Mouse (Mus musculus): ENCODE measurements around the gene Emg1. TPM values are rescaled to one million over a fixed set of nuclear protein-coding genes. Genes with fewer than 3 reads are reported as not detected.
"Not testable (repeated sequence)": the region's sequence is repeated elsewhere in the genome, so short reads cannot be mapped to it uniquely, and the experiment has no call there.

The Emg1 gene
- polyA plus RNA-seq, 1 experiment from 2014 or later = 175 TPM

- no peaks in the 10 kb centered on the region for H3K27me3 ChIP-seq (replicated peaks; ENCODE audit: control insufficient read depth, insufficient read depth, low read length)
- H3K4me2 ChIP-seq (ENCODE audit: low read depth, low read length) = no peak overlapping the region
- DNase-seq (ENCODE audit: low spot score) = peak; percentile 77
- 78% methylated on average over 14 of the region's 14 CpGs for WGBS
- H3K36me3 ChIP-seq (ENCODE audit: control insufficient read depth, insufficient read depth, low read length) = no peaks in the 10 kb centered on the region
- ATAC-seq (ENCODE audit: low read depth) = peak; percentile 55
- H3K27ac ChIP-seq (replicated peaks; ENCODE audit: low read depth, low read length) = no peak overlapping the region; the same call in 1 of the 2 replicates
- no peak overlapping the region for H3K9ac ChIP-seq (ENCODE audit: low read depth, low read length)
- H3K9me3 ChIP-seq (ENCODE audit: control insufficient read depth, low read length) = no peaks in the 10 kb centered on the region
- H3K4me1 ChIP-seq (ENCODE audit: control insufficient read depth, insufficient read depth, low read length) = no peaks in the 10 kb centered on the region
- no peak overlapping the region for H3K4me3 ChIP-seq (ENCODE audit: low read depth, low read length)
These were observed 28.2 kb downstream of the Emg1 start for GRCm38 (mm10) chr6:124683591-124684417.

- not testable (repeated sequence) for H3K9ac ChIP-seq (ENCODE audit: low read depth, low read length); H3K4me2 ChIP-seq (ENCODE audit: low read depth, low read length); H3K27me3 ChIP-seq (replicated peaks; ENCODE audit: control insufficient read depth, insufficient read depth, low read length); DNase-seq (ENCODE audit: low spot score); H3K9me3 ChIP-seq (ENCODE audit: control insufficient read depth, low read length); H3K4me3 ChIP-seq (ENCODE audit: low read depth, low read length); H3K27ac ChIP-seq (replicated peaks; ENCODE audit: low read depth, low read length); ATAC-seq (ENCODE audit: low read depth); H3K4me1 ChIP-seq (ENCODE audit: control insufficient read depth, insufficient read depth, low read length); H3K36me3 ChIP-seq (ENCODE audit: control insufficient read depth, insufficient read depth, low read length)
- WGBS = 62% methylated on average over 6 of the region's 6 CpGs
These were observed 29.7 kb downstream of the Emg1 start for GRCm38 (mm10) chr6:124682291-124682690.

- Histone ChIP-seq H3K27me3 (replicated peaks; ENCODE audit: control insufficient read depth, insufficient read depth, low read length) (no peaks in the 10 kb centered on the region), H3K4me2 (ENCODE audit: low read depth, low read length) (no peak overlapping the region), H3K4me1 (ENCODE audit: control insufficient read depth, insufficient read depth, low read length) (no peaks in the 10 kb centered on the region), H3K36me3 (ENCODE audit: control insufficient read depth, insufficient read depth, low read length) (0 out of 2 replicates have a peak, but pooled peaks cover under 1% of the 10 kb centered on the region), H3K27ac (replicated peaks; ENCODE audit: low read depth, low read length) (no peak overlapping the region), H3K9ac (ENCODE audit: low read depth, low read length) (no peak overlapping the region), H3K4me3 (ENCODE audit: low read depth, low read length) (no peak overlapping the region), H3K9me3 (ENCODE audit: control insufficient read depth, low read length) (no peaks in the 10 kb centered on the region)
- WGBS = 91% methylated on average over 3 of the region's 3 CpGs
- no peak for DNase-seq (ENCODE audit: low spot score)
- no peak for ATAC-seq (ENCODE audit: low read depth)
These were observed 32.5 kb downstream of the Emg1 start for GRCm38 (mm10) chr6:124679486-124679885.

GRCm38 (mm10) chr6:124678769-124679168 is 33.2 kb downstream of the Emg1 start:
- Histone ChIP-seq H3K4me1 (ENCODE audit: control insufficient read depth, insufficient read depth, low read length) (no peaks in the 10 kb centered on the region), H3K4me3 (ENCODE audit: low read depth, low read length) (no peak overlapping the region), H3K4me2 (ENCODE audit: low read depth, low read length) (no peak overlapping the region), H3K9ac (ENCODE audit: low read depth, low read length) (no peak overlapping the region), H3K36me3 (ENCODE audit: control insufficient read depth, insufficient read depth, low read length) (0 out of 2 replicates have a peak, but pooled peaks cover 4% of the 10 kb centered on the region), H3K9me3 (ENCODE audit: control insufficient read depth, low read length) (no peaks in the 10 kb centered on the region), H3K27ac (replicated peaks; ENCODE audit: low read depth, low read length) (no peak overlapping the region), H3K27me3 (replicated peaks; ENCODE audit: control insufficient read depth, insufficient read depth, low read length) (no peaks in the 10 kb centered on the region)
- DNase-seq (ENCODE audit: low spot score) (no peak), ATAC-seq (ENCODE audit: low read depth) (no peak)
- WGBS = 94% methylated on average over 7 of the region's 7 CpGs

- Histone ChIP-seq H3K9me3 (ENCODE audit: control insufficient read depth, low read length) (no peaks in the 10 kb centered on the region), H3K27me3 (replicated peaks; ENCODE audit: control insufficient read depth, insufficient read depth, low read length) (no peaks in the 10 kb centered on the region), H3K4me3 (ENCODE audit: low read depth, low read length) (no peak overlapping the region), H3K36me3 (ENCODE audit: control insufficient read depth, insufficient read depth, low read length) (0 out of 2 replicates have a peak, but pooled peaks cover 4% of the 10 kb centered on the region), H3K27ac (replicated peaks; ENCODE audit: low read depth, low read length) (no peak overlapping the region), H3K4me1 (ENCODE audit: control insufficient read depth, insufficient read depth, low read length) (peaks cover 5% of the 10 kb centered on the region; the same call in 1 of the 2 replicates), H3K9ac (ENCODE audit: low read depth, low read length) (no peak overlapping the region), H3K4me2 (ENCODE audit: low read depth, low read length) (no peak overlapping the region)
- 79% methylated on average over 6 of the region's 6 CpGs for WGBS
- ATAC-seq (ENCODE audit: low read depth) (no peak), DNase-seq (ENCODE audit: low spot score) (no peak)
These were observed 35.8 kb downstream of the Emg1 start for GRCm38 (mm10) chr6:124676171-124676570.

- 92% methylated on average over 7 of the region's 7 CpGs for WGBS
- no peak for ATAC-seq (ENCODE audit: low read depth)
These were observed 37.4 kb downstream of the Emg1 start for GRCm38 (mm10) chr6:124674591-124674990.

GRCm38 (mm10) chr6:124673619-124674018 is 38.4 kb downstream of the Emg1 start:
- Histone ChIP-seq H3K27me3 (replicated peaks; ENCODE audit: control insufficient read depth, insufficient read depth, low read length) (no peaks in the 10 kb centered on the region), H3K9ac (ENCODE audit: low read depth, low read length) (no peak overlapping the region), H3K36me3 (ENCODE audit: control insufficient read depth, insufficient read depth, low read length) (0 out of 2 replicates have a peak, but pooled peaks cover 4% of the 10 kb centered on the region), H3K9me3 (ENCODE audit: control insufficient read depth, low read length) (no peaks in the 10 kb centered on the region), H3K4me2 (ENCODE audit: low read depth, low read length) (no peak overlapping the region), H3K4me1 (ENCODE audit: control insufficient read depth, insufficient read depth, low read length) (peaks cover 5% of the 10 kb centered on the region; the same call in 1 of the 2 replicates), H3K4me3 (ENCODE audit: low read depth, low read length) (no peak overlapping the region), H3K27ac (replicated peaks; ENCODE audit: low read depth, low read length) (no peak overlapping the region; the same call in 1 of the 2 replicates)
- DNase-seq (ENCODE audit: low spot score) = no peak
- 82% methylated on average over 9 of the region's 9 CpGs for WGBS
- no peak for ATAC-seq (ENCODE audit: low read depth)

More at GRCm38 (mm10) chr6:124674591-124674990, 37.4 kb downstream of the Emg1 start:
- H3K4me3 ChIP-seq (ENCODE audit: low read depth, low read length) = no peak overlapping the region
- no peak overlapping the region for H3K9ac ChIP-seq (ENCODE audit: low read depth, low read length)
- H3K4me1 ChIP-seq (ENCODE audit: control insufficient read depth, insufficient read depth, low read length) = peaks cover 5% of the 10 kb centered on the region; the same call in 1 of the 2 replicates
- H3K4me2 ChIP-seq (ENCODE audit: low read depth, low read length) = no peak overlapping the region
- no peaks in the 10 kb centered on the region for H3K27me3 ChIP-seq (replicated peaks; ENCODE audit: control insufficient read depth, insufficient read depth, low read length)
- no peak overlapping the region for H3K27ac ChIP-seq (replicated peaks; ENCODE audit: low read depth, low read length)
- DNase-seq (ENCODE audit: low spot score) = no peak
- H3K9me3 ChIP-seq (ENCODE audit: control insufficient read depth, low read length) = no peaks in the 10 kb centered on the region
- H3K36me3 ChIP-seq (ENCODE audit: control insufficient read depth, insufficient read depth, low read length) = 0 out of 2 replicates have a peak, but pooled peaks cover 4% of the 10 kb centered on the region

GRCm38 (mm10) chr6:124672100-124672499 is 39.9 kb downstream of the Emg1 start:
- Histone ChIP-seq H3K4me2 (ENCODE audit: low read depth, low read length) (no peak overlapping the region), H3K36me3 (ENCODE audit: control insufficient read depth, insufficient read depth, low read length) (0 out of 2 replicates have a peak, but pooled peaks cover 4% of the 10 kb centered on the region), H3K9me3 (ENCODE audit: control insufficient read depth, low read length) (no peaks in the 10 kb centered on the region), H3K27ac (replicated peaks; ENCODE audit: low read depth, low read length) (no peak overlapping the region), H3K9ac (ENCODE audit: low read depth, low read length) (no peak overlapping the region; the same call in 1 of the 2 replicates), H3K27me3 (replicated peaks; ENCODE audit: control insufficient read depth, insufficient read depth, low read length) (no peaks in the 10 kb centered on the region), H3K4me3 (ENCODE audit: low read depth, low read length) (no peak overlapping the region), H3K4me1 (ENCODE audit: control insufficient read depth, insufficient read depth, low read length) (peaks cover 5% of the 10 kb centered on the region; the same call in 1 of the 2 replicates)
- no peak for ATAC-seq (ENCODE audit: low read depth)
- DNase-seq (ENCODE audit: low spot score) = no peak
- 52% methylated on average over 6 of the region's 6 CpGs for WGBS

All from embryonic facial prominence, embryonic 14.5 days (tissue).